Mouse (Mus musculus) lung, embryonic 16.5 days (tissue): ENCODE measurements around the gene Mblac1. TPM values are rescaled to one million over a fixed set of nuclear protein-coding genes. Genes with fewer than 3 reads are reported as not detected.
"Not testable (repeated sequence)": the region's sequence is repeated elsewhere in the genome, so short reads cannot be mapped to it uniquely, and the experiment has no call there.

Experiments
- ATAC-seq: fragments of 200-750 bp; cut with Nextera tagmentation; 2 replicates; pipeline ENCODE4 v1.8.0; 2017; ENCODE audit warnings: low read depth, mild to moderate bottlenecking, moderate library complexity
- H3K27ac ChIP-seq: fragments of 300-500 bp; sonication (generic); 2 replicates; pipeline ENCODE4 v1.5.1; 2014; ENCODE audit warnings: mild to moderate bottlenecking, control low read depth, low read length
- H3K27me3 ChIP-seq: fragments of 300-500 bp; sonication (generic); 2 replicates; pipeline ENCODE4 v1.6.1; 2014; ENCODE audit warnings: low read depth, low read length, mixed read lengths; ENCODE audit not compliant: control insufficient read depth, insufficient read depth
- H3K36me3 ChIP-seq: fragments of 300-500 bp; sonication (generic); 2 replicates; pipeline ENCODE4 v1.6.1; 2014; ENCODE audit warnings: low read length; ENCODE audit not compliant: control insufficient read depth, insufficient read depth
- H3K4me1 ChIP-seq: fragments of 300-500 bp; sonication (generic); replicated peaks from 2 replicates; pipeline ENCODE4 v1.6.1; 2014; ENCODE audit warnings: low read length, mixed read lengths; ENCODE audit not compliant: control insufficient read depth, insufficient read depth
- H3K4me2 ChIP-seq: fragments of 300-500 bp; sonication (generic); 2 replicates; pipeline ENCODE4 v1.6.1; 2014; ENCODE audit warnings: low read depth, low read length, control low read depth
- H3K4me3 ChIP-seq: fragments of 300-500 bp; sonication (generic); 2 replicates; pipeline ENCODE4 v1.5.1; 2014; ENCODE audit warnings: mild to moderate bottlenecking, low read length, control low read depth
- H3K9ac ChIP-seq: fragments of 300-500 bp; sonication (generic); 2 replicates; pipeline ENCODE4 v1.6.1; 2014; ENCODE audit warnings: low read length, control low read depth
- H3K9me3 ChIP-seq: fragments of 300-500 bp; sonication (generic); 2 replicates; pipeline ENCODE4 v1.6.1; 2016; ENCODE audit warnings: low read length; ENCODE audit not compliant: control insufficient read depth
- whole genome bisulfite sequencing: fragments of 180-500 bp; shearing (Covaris S2); extraction: QIAGEN DNeasy Blood & Tissue Kit; methylation state at CpG from one replicate; pipeline ENCODE4 v1.1.7; 2014; 5-methylcytosine and 5-hydroxymethylcytosine counted together
- polyA plus RNA-seq: library from polyadenylated mRNA; unstranded; fragments of >200 nt; fragmentation: Nextera tagmentation; extraction: Ambion mirVana; gene quantifications from 2 replicates; pipeline ENCODE4 v1.2.1, GENCODE M21; 2015

The Mblac1 gene
- polyA plus RNA-seq, 1 experiment from 2014 or later = 8.8 TPM

DNA sequence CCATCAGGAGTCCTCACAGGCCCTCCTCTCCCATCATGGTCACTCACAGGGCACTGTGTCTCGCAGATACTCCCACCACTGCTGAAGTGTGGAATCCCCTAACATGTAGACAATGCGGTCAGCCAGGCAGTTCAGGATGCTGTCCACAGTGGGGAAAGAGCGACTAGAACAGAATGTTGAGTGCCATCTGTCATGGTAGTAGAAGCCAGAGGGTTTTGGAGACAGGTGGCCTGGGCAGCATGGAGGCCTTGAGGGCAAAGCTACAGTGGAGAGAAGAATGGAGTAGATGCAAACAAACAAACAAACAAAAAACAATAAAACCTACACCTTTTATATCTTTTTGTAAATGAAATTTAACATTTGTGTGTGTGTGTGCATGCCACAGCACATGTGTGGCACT, 8.0 kb downstream of the Mblac1 start:
- H3K4me1 ChIP-seq = no peaks in the 10 kb centered on the region
- 83% methylated on average over 3 of the region's 3 CpGs for WGBS
- H3K36me3 ChIP-seq = no peaks in the 10 kb centered on the region
- 0 out of 2 replicates have a peak, but pooled peaks cover 3% of the 10 kb centered on the region for H3K9me3 ChIP-seq
- H3K4me3 ChIP-seq = no peak overlapping the region
- no peak overlapping the region for H3K4me2 ChIP-seq
- ATAC-seq = no peak
- no peaks in the 10 kb centered on the region for H3K27me3 ChIP-seq
- no peak overlapping the region for H3K27ac ChIP-seq
- H3K9ac ChIP-seq = no peak overlapping the region

DNA sequence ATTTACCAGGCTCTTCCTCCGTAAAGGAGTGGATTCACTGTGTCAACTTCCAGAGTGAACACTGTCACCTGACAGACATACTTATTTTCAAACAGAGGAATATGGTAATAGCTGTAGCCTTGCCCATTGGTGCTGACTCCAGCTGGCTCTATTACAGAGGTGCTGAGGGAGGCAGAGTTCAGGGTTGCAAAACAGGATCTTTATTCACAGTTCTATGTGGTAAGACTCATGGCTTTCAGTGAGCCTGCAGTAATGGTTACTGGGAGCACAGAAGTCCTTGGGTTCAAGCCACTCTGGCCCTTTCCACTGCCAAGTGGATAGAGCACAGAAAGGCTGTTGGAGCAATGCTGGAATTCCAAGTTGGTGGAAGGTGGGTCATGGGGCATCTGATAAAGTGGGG, 13.1 kb downstream of the Mblac1 start:
- no peak for ATAC-seq
- Histone ChIP-seq H3K9me3 (0 out of 2 replicates have a peak, but pooled peaks cover 3% of the 10 kb centered on the region), H3K36me3 (no peaks in the 10 kb centered on the region), H3K4me3 (no peak overlapping the region), H3K4me1 (no peaks in the 10 kb centered on the region), H3K9ac (no peak overlapping the region), H3K4me2 (no peak overlapping the region), H3K27me3 (no peaks in the 10 kb centered on the region), H3K27ac (no peak overlapping the region)
- 65% methylated on average over 1 of the region's 1 CpGs for WGBS

DNA sequence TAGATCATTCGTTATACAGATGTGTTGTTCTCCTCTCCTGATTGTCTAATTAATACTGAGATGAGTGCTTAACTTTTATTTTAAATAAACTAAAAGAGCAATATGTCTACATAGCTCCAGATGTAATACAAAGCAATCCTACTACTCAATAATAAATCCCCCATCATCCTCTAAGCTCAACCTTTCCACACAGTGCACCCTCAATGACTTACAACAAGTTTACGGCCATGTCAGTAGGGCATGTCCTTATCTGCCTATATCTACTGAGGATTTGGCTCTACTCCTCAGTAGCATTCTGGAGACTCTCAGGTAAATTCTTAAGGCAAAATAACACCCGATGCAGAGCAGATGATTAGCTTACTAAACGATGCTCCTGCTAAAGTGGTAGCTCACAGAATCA, 13.8 kb downstream of the Mblac1 start:
- ATAC-seq = no peak
- H3K36me3 ChIP-seq = no peaks in the 10 kb centered on the region
- H3K27ac ChIP-seq = no peak overlapping the region
- H3K9ac ChIP-seq = no peak overlapping the region
- H3K9me3 ChIP-seq = 0 out of 2 replicates have a peak, but pooled peaks cover 3% of the 10 kb centered on the region
- no peak overlapping the region for H3K4me3 ChIP-seq
- H3K27me3 ChIP-seq = no peaks in the 10 kb centered on the region
- H3K4me2 ChIP-seq = no peak overlapping the region
- WGBS = 83% methylated on average over 4 of the region's 4 CpGs
- H3K4me1 ChIP-seq = no peaks in the 10 kb centered on the region

DNA sequence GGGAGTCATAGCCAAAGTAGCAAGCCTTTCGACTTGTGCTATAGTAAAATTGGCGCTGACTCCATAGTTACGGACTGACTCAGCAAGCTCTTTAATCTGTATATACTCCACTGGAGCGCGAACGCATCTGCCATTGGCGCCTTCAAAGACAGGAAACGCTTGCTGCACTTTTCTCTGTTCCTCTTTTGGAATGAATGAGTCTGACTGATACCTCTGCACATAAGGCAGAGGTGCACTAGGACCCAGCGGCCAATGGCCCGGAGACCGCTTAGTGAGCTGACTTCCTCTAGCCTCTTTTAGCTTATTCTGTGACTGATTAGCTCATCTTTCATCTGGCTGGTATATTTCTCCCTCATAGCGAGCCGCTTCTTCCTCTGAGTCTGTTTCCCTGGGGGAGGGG, 22.5 kb downstream of the Mblac1 start:
- ATAC-seq, H3K4me1 ChIP-seq, H3K9ac ChIP-seq, H3K4me3 ChIP-seq, H3K27me3 ChIP-seq, H3K36me3 ChIP-seq, H3K9me3 ChIP-seq, H3K27ac ChIP-seq, H3K4me2 ChIP-seq: not testable (repeated sequence)
- WGBS = 89% methylated on average over 13 of the region's 13 CpGs

- ATAC-seq = no peak
- Histone ChIP-seq H3K4me3 (no peak overlapping the region), H3K27me3 (no peaks in the 10 kb centered on the region), H3K27ac (no peak overlapping the region), H3K4me1 (no peaks in the 10 kb centered on the region), H3K36me3 (no peaks in the 10 kb centered on the region), H3K9ac (no peak overlapping the region), H3K4me2 (no peak overlapping the region), H3K9me3 (no peaks in the 10 kb centered on the region; the same call in 1 of the 2 replicates)
- 27% methylated on average over 2 of the region's 2 CpGs for WGBS
Observed at GRCm38 (mm10) chr5:138219864-138220263, 25.8 kb downstream of the Mblac1 start.

- H3K4me2 ChIP-seq = no peak overlapping the region
- no peaks in the 10 kb centered on the region for H3K27me3 ChIP-seq
- no peak overlapping the region for H3K4me3 ChIP-seq
- H3K36me3 ChIP-seq = no peaks in the 10 kb centered on the region
- no peaks in the 10 kb centered on the region for H3K9me3 ChIP-seq
- H3K4me1 ChIP-seq = no peaks in the 10 kb centered on the region
- ATAC-seq = no peak
- H3K9ac ChIP-seq = no peak overlapping the region
- WGBS = 21% methylated on average over 4 of the region's 4 CpGs
- H3K27ac ChIP-seq = no peak overlapping the region
Observed at GRCm38 (mm10) chr5:138222111-138222510, 28.0 kb downstream of the Mblac1 start.

GRCm38 (mm10) chr5:138223287-138223686, 29.2 kb downstream of the Mblac1 start:
- H3K27me3 ChIP-seq = no peaks in the 10 kb centered on the region
- H3K9me3 ChIP-seq = no peaks in the 10 kb centered on the region
- no peak overlapping the region for H3K4me3 ChIP-seq
- WGBS = 44% methylated on average over 3 of the region's 3 CpGs
- no peak overlapping the region for H3K27ac ChIP-seq
- ATAC-seq = no peak
- no peak overlapping the region for H3K9ac ChIP-seq
- no peaks in the 10 kb centered on the region for H3K4me1 ChIP-seq
- no peak overlapping the region for H3K4me2 ChIP-seq
- H3K36me3 ChIP-seq = no peaks in the 10 kb centered on the region

DNA sequence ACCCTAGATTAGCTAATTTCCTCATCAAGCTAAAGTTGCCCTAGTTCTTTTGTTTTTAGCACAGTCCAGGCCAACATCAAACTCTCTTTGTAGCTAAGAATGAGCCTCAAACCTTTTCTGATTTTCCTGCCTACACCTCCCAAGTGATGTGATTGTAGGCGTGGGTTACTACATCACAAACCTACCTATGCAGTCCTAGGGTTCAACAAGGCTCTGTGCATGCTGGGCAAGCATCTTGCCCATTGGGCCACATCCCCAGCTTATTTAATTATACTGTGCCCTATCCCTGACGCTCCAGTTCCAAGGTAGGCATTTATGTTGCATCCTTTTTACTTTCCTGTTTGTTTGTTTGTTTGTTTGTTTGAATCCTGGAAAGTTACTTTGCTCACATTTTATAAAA, 31.6 kb downstream of the Mblac1 start, which contains the start of gene Nxpe5:
Gene Nxpe5 (plus strand): TSS at position 199 of the 400 bp plus-strand sequence.
- Histone ChIP-seq H3K4me1 (no peaks in the 10 kb centered on the region), H3K9ac (no peak within 1 kb of the TSS), H3K27ac (no peak within 1 kb of the TSS), H3K4me3 (no peak within 1 kb of the TSS), H3K36me3 (no peaks in the 10 kb centered on the region), H3K4me2 (no peak within 1 kb of the TSS), H3K9me3 (no peaks in the 10 kb centered on the region), H3K27me3 (no peaks in the 10 kb centered on the region)
- 53% methylated on average over 2 of the region's 2 CpGs for WGBS
- ATAC-seq = no peak

- Histone ChIP-seq H3K4me3 (no peak overlapping the region), H3K27me3 (no peaks in the 10 kb centered on the region), H3K9ac (no peak overlapping the region), H3K36me3 (no peaks in the 10 kb centered on the region), H3K27ac (no peak overlapping the region), H3K4me2 (no peak overlapping the region), H3K9me3 (no peaks in the 10 kb centered on the region), H3K4me1 (no peaks in the 10 kb centered on the region)
- WGBS = 69% methylated on average over 4 of the region's 4 CpGs
- ATAC-seq = no peak
Observed at GRCm38 (mm10) chr5:138226491-138226890, 32.4 kb downstream of the Mblac1 start.

GRCm38 (mm10) chr5:138227367-138227766, 33.3 kb downstream of the Mblac1 start:
- H3K36me3 ChIP-seq = no peaks in the 10 kb centered on the region
- WGBS = 51% methylated on average over 2 of the region's 2 CpGs
- no peak overlapping the region for H3K4me3 ChIP-seq
- H3K4me1 ChIP-seq = no peaks in the 10 kb centered on the region
- H3K27me3 ChIP-seq = no peaks in the 10 kb centered on the region
- H3K9ac ChIP-seq = no peak overlapping the region
- ATAC-seq = no peak
- no peak overlapping the region for H3K4me2 ChIP-seq
- H3K27ac ChIP-seq = no peak overlapping the region
- no peaks in the 10 kb centered on the region for H3K9me3 ChIP-seq
